Mouse (Mus musculus) spleen, postnatal 4 days (tissue): ENCODE measurements around the gene Gimap7.

ENCODE experiments used
- DNase-seq, 2 experiments: peaks; one replicate each; pipeline ENCODE4 v3.0.0; 2022; ENCODE audit warnings: low spot score in 2 of 2

The Gimap7 gene

GRCm38 (mm10) chr6:48741273-48741672 lies 22.9 kb downstream of the Gimap7 start:
- DNase-seq: no peak

- no peak for DNase-seq
Measured at GRCm38 (mm10) chr6:48741711-48742206, 23.3 kb downstream of the Gimap7 start.

- peak in 1 of 2 experiments; percentile 60 for DNase-seq
Measured at GRCm38 (mm10) chr6:48742422-48743351, 24.3 kb downstream of the Gimap7 start.

- no peak for DNase-seq
Measured at GRCm38 (mm10) chr6:48745490-48745889, 27.1 kb downstream of the Gimap7 start.

- DNase-seq: peak; percentile 62 to 75
Measured at GRCm38 (mm10) chr6:48745959-48746889, 27.8 kb downstream of the Gimap7 start, which contains the start of gene Gimap5. Gene Gimap5 (plus strand): TSS chr6:48746197.

- DNase-seq: no peak
Measured at GRCm38 (mm10) chr6:48747091-48747966, 28.9 kb downstream of the Gimap7 start.

- DNase-seq: no peak
Measured at GRCm38 (mm10) chr6:48763567-48764270, 45.3 kb downstream of the Gimap7 start.

- no peak for DNase-seq
Measured at GRCm38 (mm10) chr6:48764496-48764895, 46.1 kb downstream of the Gimap7 start.

- DNase-seq: peak in 1 of 2 experiments; percentile 29
Measured at GRCm38 (mm10) chr6:48768178-48768869, 49.9 kb downstream of the Gimap7 start.

- DNase-seq: no peak
Measured at GRCm38 (mm10) chr6:48768933-48769332, 50.5 kb downstream of the Gimap7 start.

- DNase-seq: no peak
Measured at GRCm38 (mm10) chr6:48770696-48771095, 52.3 kb downstream of the Gimap7 start, which contains the start of gene Gimap3. Gene Gimap3 (minus strand): TSS chr6:48770851.

GRCm38 (mm10) chr6:48772030-48772429 lies 53.6 kb downstream of the Gimap7 start:
- peak; percentile 68 to 91 for DNase-seq
